11 mouse cellular contexts compared by ENCODE assay signal in genomic region chr17:7075519-7075918, GRCm38 (mm10). TPM values are rescaled to one million over a fixed set of nuclear protein-coding genes. Genes with fewer than 3 reads are reported as not detected.
"Had no signal": no experiment of that assay in that cellular context is flagged by ENCODE, and none has a peak within 500 bp of the region (broad histone marks: within the 10 kb centered on the region; RNA-seq: fewer than 3 reads in every experiment).

No protein-coding gene starts in this region.

RNA-seq across cellular contexts. Expression of gene Gm1604a, which starts 50.2 kb away (rescaled TPM):
- total RNA-seq: gastrocnemius, adult 2 months; gastrocnemius, postnatal 10 days; gastrocnemius, postnatal 25 days; gastrocnemius, postnatal 4 days; heart, adult 18-20 months; heart, adult 8-10 months; heart, postnatal 10 days; heart, postnatal 25 days; heart, postnatal 4 days; hindbrain, postnatal 0 days; liver, adult 2 months had no signal
